Mouse (Mus musculus): ENCODE measurements around the gene Prr23a2. TPM values are rescaled to one million over a fixed set of nuclear protein-coding genes. Genes with fewer than 3 reads are reported as not detected.

Prr23a2 gene
- not detected in 4 replicates for total RNA-seq (2023)

GRCm38 (mm10) chr9:98856210-98856609, at the start of gene Prr23a2:
Prr23a2 (plus strand) TSS chr9:98856494.

GRCm38 (mm10) chr9:98842117-98842516, 14.2 kb upstream of the Prr23a2 start, which contains the start of gene Prr23a1:
Prr23a1 (plus strand) TSS chr9:98842503.

DNA sequence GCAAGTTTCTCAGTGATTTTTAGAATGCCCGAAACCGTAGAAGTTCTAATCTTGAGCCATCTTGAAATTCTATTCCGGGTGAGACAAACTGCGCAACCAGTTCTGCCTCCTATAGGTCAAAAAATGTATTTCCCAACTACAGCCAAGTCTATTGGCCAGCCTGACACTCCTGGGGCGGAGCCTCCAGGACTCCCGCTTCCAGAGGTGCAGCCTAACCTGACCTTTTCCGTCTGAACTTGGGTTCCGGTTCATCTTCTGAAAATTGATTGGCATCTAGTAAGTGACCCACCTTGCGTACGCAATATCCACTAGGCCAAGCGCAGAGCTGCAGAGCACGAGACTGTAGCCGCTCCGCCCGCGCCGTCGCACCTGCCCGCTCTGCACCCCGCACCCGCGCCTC, 8.3 kb downstream of the Prr23a2 start, which contains the start of gene Prr23a3:
TSS of gene Prr23a3 (plus strand) at position 197 of the 400 bp plus-strand sequence.

GRCm38 (mm10) chr9:98902819-98903218, 46.5 kb downstream of the Prr23a2 start, which contains the start of gene 7420426K07Rik:
7420426K07Rik (plus strand) TSS chr9:98903119.

Other genes with a start within 250 kb of the Prr23a2 start
- not detected in 4 replicates for gene Prr23a1, start 14.0 kb upstream of the Prr23a2 start, total RNA-seq (2023)
- not detected in 4 replicates for gene Prr23a3, start 8.3 kb downstream of the Prr23a2 start, total RNA-seq (2023)
- gene 7420426K07Rik, start 46.6 kb downstream of the Prr23a2 start, total RNA-seq (2023): not detected in 4 replicates
- gene Foxl2, start 98.8 kb downstream of the Prr23a2 start, total RNA-seq (2023): not detected in 4 replicates
- 26.9 to 35.0 TPM (median 32.4 TPM) in 4 replicates for gene Faim, start 129.9 kb downstream of the Prr23a2 start, total RNA-seq (2023)
- gene Gm1123, start 179.2 kb downstream of the Prr23a2 start, total RNA-seq (2023): 0.39 TPM in 1 of 4 replicates, not detected in the others

Data from B cell, adult 62 days (primary cell).